Mouse (Mus musculus): ENCODE data around the gene Uhrf1bp1. TPM values are rescaled to one million over a fixed set of nuclear protein-coding genes. Genes with fewer than 3 reads are reported as not detected.

The Uhrf1bp1 gene
- polyA plus RNA-seq, 2 experiments = 8.0 to 13.5 TPM

- H3K9ac ChIP-seq (ENCODE audit: low read depth, low read length, severe bottlenecking) = peak overlapping the region; percentile 83
- peaks cover 26% of the 10 kb centered on the region for H3K36me3 ChIP-seq (ENCODE audit: control insufficient read depth, insufficient read depth, low read length)
- peak; percentile 99 for ATAC-seq (ENCODE audit: low FRiP score, low read depth)
- no peaks in the 10 kb centered on the region for H3K9me3 ChIP-seq (ENCODE audit: control insufficient read depth, low read length)
- H3K4me3 ChIP-seq (replicated peaks; ENCODE audit: low read length) = peak overlapping the region; percentile 83
- TF ChIP-seq POLR2A (IDR thresholded peaks at IDR 0.05; ENCODE audit: borderline replicate concordance, extremely low read depth, insufficient read depth, insufficient read length) = peak; percentile 75; the same call in 1 of the 2 replicates
- WGBS = 2% methylated on average over 35 of the region's 35 CpGs
- H3K27ac ChIP-seq (replicated peaks; ENCODE audit: low read depth, low read length) = peak overlapping the region; percentile 20; the same call in 1 of the 2 replicates
- no peaks in the 10 kb centered on the region for H3K27me3 ChIP-seq (ENCODE audit: control insufficient read depth, insufficient read depth, low read length)
- peak; percentile 99 for DNase-seq (ENCODE audit: low spot score)
- peaks cover 12% of the 10 kb centered on the region for H3K4me1 ChIP-seq (ENCODE audit: control insufficient read depth, insufficient read depth, low read length)
- H3K4me2 ChIP-seq (replicated peaks; ENCODE audit: low read depth, low read length, severe bottlenecking) = peak overlapping the region; percentile 83
Observed at GRCm38 (mm10) chr17:27839469-27840252, 16.6 kb upstream of the Uhrf1bp1 start.

GRCm38 (mm10) chr17:27848351-27848750 is 7.9 kb upstream of the Uhrf1bp1 start:
- Histone ChIP-seq H3K36me3 (ENCODE audit: control insufficient read depth, insufficient read depth, low read length) (peaks cover 91% of the 10 kb centered on the region), H3K4me1 (ENCODE audit: control insufficient read depth, insufficient read depth, low read length) (no peaks in the 10 kb centered on the region), H3K27ac (replicated peaks; ENCODE audit: low read depth, low read length) (no peak overlapping the region), H3K4me2 (replicated peaks; ENCODE audit: low read depth, low read length, severe bottlenecking) (no peak overlapping the region), H3K27me3 (ENCODE audit: control insufficient read depth, insufficient read depth, low read length) (no peaks in the 10 kb centered on the region), H3K4me3 (replicated peaks; ENCODE audit: low read length) (no peak overlapping the region), H3K9me3 (ENCODE audit: control insufficient read depth, low read length) (no peaks in the 10 kb centered on the region), H3K9ac (ENCODE audit: low read depth, low read length, severe bottlenecking) (no peak overlapping the region)
- DNase-seq (ENCODE audit: low spot score) (no peak), ATAC-seq (ENCODE audit: low FRiP score, low read depth) (no peak)
- TF ChIP-seq POLR2A (IDR thresholded peaks at IDR 0.05; ENCODE audit: borderline replicate concordance, extremely low read depth, insufficient read depth, insufficient read length) = no peak
- 100% methylated on average over 1 of the region's 1 CpGs for WGBS

GRCm38 (mm10) chr17:27851076-27851475 is 5.2 kb upstream of the Uhrf1bp1 start:
- no peak for DNase-seq (ENCODE audit: low spot score)
- Histone ChIP-seq H3K36me3 (ENCODE audit: control insufficient read depth, insufficient read depth, low read length) (peaks cover 77% of the 10 kb centered on the region), H3K27ac (replicated peaks; ENCODE audit: low read depth, low read length) (no peak overlapping the region), H3K27me3 (ENCODE audit: control insufficient read depth, insufficient read depth, low read length) (no peaks in the 10 kb centered on the region), H3K9ac (ENCODE audit: low read depth, low read length, severe bottlenecking) (no peak overlapping the region), H3K4me1 (ENCODE audit: control insufficient read depth, insufficient read depth, low read length) (no peaks in the 10 kb centered on the region), H3K9me3 (ENCODE audit: control insufficient read depth, low read length) (no peaks in the 10 kb centered on the region), H3K4me3 (replicated peaks; ENCODE audit: low read length) (no peak overlapping the region), H3K4me2 (replicated peaks; ENCODE audit: low read depth, low read length, severe bottlenecking) (no peak overlapping the region)
- no peak for ATAC-seq (ENCODE audit: low FRiP score, low read depth)
- WGBS = 80% methylated on average over 3 of the region's 3 CpGs
- no peak for TF ChIP-seq POLR2A (IDR thresholded peaks at IDR 0.05; ENCODE audit: borderline replicate concordance, extremely low read depth, insufficient read depth, insufficient read length)

- peak overlapping the region; percentile 83 for H3K27ac ChIP-seq (replicated peaks; ENCODE audit: low read depth, low read length)
- peak overlapping the region; percentile 57 for H3K4me2 ChIP-seq (replicated peaks; ENCODE audit: low read depth, low read length, severe bottlenecking)
- peak overlapping the region; percentile 90 for H3K4me3 ChIP-seq (replicated peaks; ENCODE audit: low read length)
- peaks cover 15% of the 10 kb centered on the region for H3K4me1 ChIP-seq (ENCODE audit: control insufficient read depth, insufficient read depth, low read length)
- DNase-seq (ENCODE audit: low spot score) (peak; percentile 31), ATAC-seq (ENCODE audit: low FRiP score, low read depth) (peak; percentile 59)
- H3K9ac ChIP-seq (ENCODE audit: low read depth, low read length, severe bottlenecking) = peak overlapping the region; percentile 88
- no peaks in the 10 kb centered on the region for H3K27me3 ChIP-seq (ENCODE audit: control insufficient read depth, insufficient read depth, low read length)
- H3K36me3 ChIP-seq (ENCODE audit: control insufficient read depth, insufficient read depth, low read length) = peaks cover 20% of the 10 kb centered on the region
- no peaks in the 10 kb centered on the region for H3K9me3 ChIP-seq (ENCODE audit: control insufficient read depth, low read length)
- 1% methylated on average over 52 of the region's 52 CpGs for WGBS
- no peak for TF ChIP-seq POLR2A (IDR thresholded peaks at IDR 0.05; ENCODE audit: borderline replicate concordance, extremely low read depth, insufficient read depth, insufficient read length)
Observed at GRCm38 (mm10) chr17:27856798-27857648, 782 bp downstream of the Uhrf1bp1 start.

Measured in limb, embryonic 14.5 days (tissue).